Mouse (Mus musculus): ENCODE measurements around the gene Lrig3. TPM values are rescaled to one million over a fixed set of nuclear protein-coding genes. Genes with fewer than 3 reads are reported as not detected.

Gene Lrig3
- polyA plus RNA-seq, 1 experiment from 2014 or later: 57.1 TPM

- Histone ChIP-seq H3K27me3 (ENCODE audit: control insufficient read depth, insufficient read depth, low read length) (no peaks in the 10 kb centered on the region), H3K4me3 (ENCODE audit: low read depth, low read length) (no peak overlapping the region), H3K4me2 (ENCODE audit: low read depth, severe bottlenecking) (no peak overlapping the region; the same call in 1 of the 2 replicates), H3K4me1 (ENCODE audit: control insufficient read depth, insufficient read depth, low read length) (peaks cover 14% of the 10 kb centered on the region), H3K36me3 (ENCODE audit: control insufficient read depth, insufficient read depth, low read length) (no peaks in the 10 kb centered on the region), H3K9me3 (ENCODE audit: control insufficient read depth, low read length) (no peaks in the 10 kb centered on the region), H3K27ac (replicated peaks; ENCODE audit: low read depth, low read length) (no peak overlapping the region; the same call in 1 of the 2 replicates), H3K9ac (ENCODE audit: low read length) (no peak overlapping the region)
- DNase-seq (ENCODE audit: low spot score) (peak; percentile 66), ATAC-seq (ENCODE audit: insufficient number of reproducible peaks, low FRiP score, low TSS enrichment, low read depth) (peak; percentile 48)
- WGBS: 12% methylated on average over 8 of the region's 8 CpGs
Measured at GRCm38 (mm10) chr10:126028574-126029440, 62.8 kb downstream of the Lrig3 start.

- Histone ChIP-seq H3K9ac (ENCODE audit: low read length) (no peak overlapping the region), H3K4me2 (ENCODE audit: low read depth, severe bottlenecking) (no peak overlapping the region), H3K27ac (replicated peaks; ENCODE audit: low read depth, low read length) (peak overlapping the region; percentile 47; the same call in 1 of the 2 replicates), H3K36me3 (ENCODE audit: control insufficient read depth, insufficient read depth, low read length) (no peaks in the 10 kb centered on the region), H3K4me3 (ENCODE audit: low read depth, low read length) (no peak overlapping the region), H3K9me3 (ENCODE audit: control insufficient read depth, low read length) (no peaks in the 10 kb centered on the region), H3K27me3 (ENCODE audit: control insufficient read depth, insufficient read depth, low read length) (no peaks in the 10 kb centered on the region), H3K4me1 (ENCODE audit: control insufficient read depth, insufficient read depth, low read length) (peaks cover 14% of the 10 kb centered on the region)
- ATAC-seq (ENCODE audit: insufficient number of reproducible peaks, low FRiP score, low TSS enrichment, low read depth) (peak; percentile 73), DNase-seq (ENCODE audit: low spot score) (peak; percentile 66)
- 35% methylated on average over 7 of the region's 7 CpGs for WGBS
Measured at GRCm38 (mm10) chr10:126029441-126030114, 63.6 kb downstream of the Lrig3 start.

DNA sequence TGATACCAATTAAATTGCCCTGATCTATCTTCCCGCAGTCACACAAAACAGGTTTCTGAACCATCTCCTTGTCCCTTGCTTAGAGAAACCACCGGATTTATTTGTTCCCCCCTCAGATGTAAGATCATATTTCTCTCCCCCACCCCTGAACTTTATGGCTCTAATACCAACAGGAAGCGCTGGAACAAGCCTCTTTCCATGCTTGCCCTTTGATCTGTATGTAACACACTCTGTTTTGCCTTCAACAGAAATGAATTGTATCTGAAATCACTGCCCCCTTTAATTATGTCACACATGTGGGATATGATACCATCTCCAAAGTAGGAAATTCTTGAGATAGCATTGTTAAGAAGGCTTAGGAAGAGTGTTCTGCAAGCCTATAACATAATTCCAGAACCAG lies 90.9 kb downstream of the Lrig3 start:
- Histone ChIP-seq H3K9ac (ENCODE audit: low read length) (no peak overlapping the region), H3K36me3 (ENCODE audit: control insufficient read depth, insufficient read depth, low read length) (no peaks in the 10 kb centered on the region), H3K4me3 (ENCODE audit: low read depth, low read length) (no peak overlapping the region), H3K4me2 (ENCODE audit: low read depth, severe bottlenecking) (no peak overlapping the region), H3K9me3 (ENCODE audit: control insufficient read depth, low read length) (no peaks in the 10 kb centered on the region), H3K4me1 (ENCODE audit: control insufficient read depth, insufficient read depth, low read length) (peaks cover 4% of the 10 kb centered on the region; the same call in 1 of the 2 replicates), H3K27me3 (ENCODE audit: control insufficient read depth, insufficient read depth, low read length) (no peaks in the 10 kb centered on the region), H3K27ac (replicated peaks; ENCODE audit: low read depth, low read length) (no peak overlapping the region)
- 43% methylated on average over 3 of the region's 3 CpGs for WGBS
- DNase-seq (ENCODE audit: low spot score): no peak
- ATAC-seq (ENCODE audit: insufficient number of reproducible peaks, low FRiP score, low TSS enrichment, low read depth): no peak

DNA sequence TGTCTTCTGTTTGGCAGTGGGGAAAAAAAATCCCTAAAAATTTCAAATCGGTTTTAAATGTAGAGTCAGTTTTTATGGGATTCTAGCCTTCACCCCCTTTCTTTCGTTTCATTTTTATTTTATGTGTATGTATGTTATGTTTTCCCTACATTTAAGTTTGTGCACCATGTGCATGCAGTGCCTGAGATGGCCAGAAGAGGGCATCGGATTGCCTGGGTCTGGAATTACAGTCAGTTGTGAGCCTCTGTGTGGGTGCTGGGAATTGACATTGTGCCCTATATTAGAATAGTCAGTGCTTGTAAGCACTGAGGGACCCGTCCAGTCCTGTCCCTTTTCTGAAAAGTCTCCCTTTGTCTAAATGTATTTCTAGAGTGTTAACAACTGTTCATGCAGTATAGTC lies 96.8 kb downstream of the Lrig3 start:
- Histone ChIP-seq H3K36me3 (ENCODE audit: control insufficient read depth, insufficient read depth, low read length) (no peaks in the 10 kb centered on the region), H3K4me2 (ENCODE audit: low read depth, severe bottlenecking) (no peak overlapping the region), H3K27me3 (ENCODE audit: control insufficient read depth, insufficient read depth, low read length) (no peaks in the 10 kb centered on the region), H3K27ac (replicated peaks; ENCODE audit: low read depth, low read length) (no peak overlapping the region), H3K9ac (ENCODE audit: low read length) (no peak overlapping the region), H3K9me3 (ENCODE audit: control insufficient read depth, low read length) (no peaks in the 10 kb centered on the region), H3K4me1 (ENCODE audit: control insufficient read depth, insufficient read depth, low read length) (no peaks in the 10 kb centered on the region), H3K4me3 (ENCODE audit: low read depth, low read length) (no peak overlapping the region)
- DNase-seq (ENCODE audit: low spot score) (peak; percentile 21), ATAC-seq (ENCODE audit: insufficient number of reproducible peaks, low FRiP score, low TSS enrichment, low read depth) (no peak)
- WGBS: 83% methylated on average over 4 of the region's 4 CpGs

Small RNAs within 50 kb of the gene (microRNA-seq; reads per million reads assigned to microRNA genes)
- gene Gm22183: not detected

Data from limb, embryonic 11.5 days (tissue).